Mouse (Mus musculus): ENCODE data around the gene Krr1.
A peak's percentile ranks its signal among the peaks of the same experiment; 100 is the strongest.
"Not testable (repeated sequence)": the region's sequence is repeated elsewhere in the genome, so short reads cannot be mapped to it uniquely, and the experiment has no call there.

Krr1 gene

GRCm38 (mm10) chr10:111983070-111983469 is 10.6 kb downstream of the Krr1 start:
- no peak for DNase-seq

- no peak for DNase-seq
Measured at GRCm38 (mm10) chr10:111986453-111986852, 14.0 kb downstream of the Krr1 start.

- DNase-seq, result no peak
Measured at GRCm38 (mm10) chr10:111995803-111996548, 23.5 kb downstream of the Krr1 start.

GRCm38 (mm10) chr10:111996549-111996904 is 24.1 kb downstream of the Krr1 start:
- no peak for DNase-seq

GRCm38 (mm10) chr10:111996911-111997347 is 24.5 kb downstream of the Krr1 start:
- no peak for DNase-seq

- DNase-seq, result no peak
Measured at GRCm38 (mm10) chr10:111997671-111998070, 25.2 kb downstream of the Krr1 start.

- DNase-seq, result no peak
Measured at GRCm38 (mm10) chr10:111999765-112000164, 27.3 kb downstream of the Krr1 start.

- DNase-seq, result no peak
Measured at GRCm38 (mm10) chr10:112000568-112000967, 28.1 kb downstream of the Krr1 start.

GRCm38 (mm10) chr10:112001350-112001749 is 28.9 kb downstream of the Krr1 start:
- DNase-seq, result no peak

GRCm38 (mm10) chr10:112001756-112002520 is 29.5 kb downstream of the Krr1 start:
- no peak for DNase-seq

GRCm38 (mm10) chr10:112002544-112003215 is 30.2 kb downstream of the Krr1 start, which contains the start of gene Glipr1:
TSS of gene Glipr1 (minus strand) at chr10:112002631.
- peak; percentile 43 for DNase-seq

- DNase-seq, result not testable (repeated sequence)
Measured at GRCm38 (mm10) chr10:112009511-112009910, 37.0 kb downstream of the Krr1 start.

- no peak for DNase-seq
Measured at GRCm38 (mm10) chr10:112023585-112023984, 51.1 kb downstream of the Krr1 start.

- not testable (repeated sequence) for DNase-seq
Measured at GRCm38 (mm10) chr10:112028689-112029088, 56.2 kb downstream of the Krr1 start.

All from lung, postnatal 14 days (tissue).